Mouse (Mus musculus) lung, postnatal 0 days (tissue): ENCODE data around the gene A730071L15Rik. TPM values are rescaled to one million over a fixed set of nuclear protein-coding genes. Genes with fewer than 3 reads are reported as not detected.
A peak's percentile ranks its signal among the peaks of the same experiment; 100 is the strongest.

Experiments
- ATAC-seq: fragments of 200-750 bp; cut with Nextera tagmentation; 2 replicates; pipeline ENCODE4 v1.8.0; 2017; ENCODE audit warnings: moderate library complexity
- DNase-seq: peaks from one replicate; pipeline ENCODE4 v3.0.0-alpha.2; 2016; ENCODE audit warnings: low spot score
- H3K27ac ChIP-seq: fragments of 300-500 bp; sonication (generic); 2 replicates; pipeline ENCODE4 v1.5.1; 2014; ENCODE audit warnings: antibody characterized with exemption, mild to moderate bottlenecking, low read length, mixed read lengths
- H3K27me3 ChIP-seq: fragments of 300-500 bp; sonication (generic); replicated peaks from 2 replicates; pipeline ENCODE4 v1.6.1; 2014; ENCODE audit warnings: low read length, mixed read lengths; ENCODE audit not compliant: insufficient read depth
- H3K36me3 ChIP-seq: fragments of 300-500 bp; sonication (generic); 2 replicates; pipeline ENCODE4 v1.6.1; 2014; ENCODE audit warnings: low read length, mixed read lengths; ENCODE audit not compliant: insufficient read depth
- H3K4me1 ChIP-seq: fragments of 300-500 bp; sonication (generic); 2 replicates; pipeline ENCODE4 v1.6.1; 2014; ENCODE audit warnings: antibody characterized with exemption, low read depth, low read length, mixed read lengths; ENCODE audit not compliant: insufficient read depth
- H3K4me2 ChIP-seq: fragments of 300-500 bp; sonication (generic); replicated peaks from 2 replicates; pipeline ENCODE4 v1.6.1; 2014; ENCODE audit warnings: low read depth, mild to moderate bottlenecking, low read length, moderate library complexity, mixed read lengths
- H3K4me3 ChIP-seq: fragments of 300-500 bp; sonication (generic); 2 replicates; pipeline ENCODE4 v1.5.1; 2014; ENCODE audit warnings: low read depth, low read length
- H3K9ac ChIP-seq: fragments of 300-500 bp; sonication (generic); replicated peaks from 2 replicates; pipeline ENCODE4 v1.6.1; 2014; ENCODE audit warnings: low read depth, mild to moderate bottlenecking
- H3K9me3 ChIP-seq: fragments of 300-500 bp; sonication (generic); 2 replicates; pipeline ENCODE4 v1.6.1; 2016; ENCODE audit warnings: low read length, mixed read lengths
- CTCF ChIP-seq: IDR thresholded peaks from 2 replicates; pipeline ENCODE4 v1.5.1; 2016; ENCODE audit warnings: antibody characterized with exemption, mild to moderate bottlenecking
- EP300 ChIP-seq: IDR thresholded peaks from 2 replicates; pipeline ENCODE4 v1.6.1; 2016; ENCODE audit warnings: antibody characterized with exemption, mild to moderate bottlenecking, control low read depth
- WGBS: fragments of 180-500 bp; shearing (Covaris S2); extraction: QIAGEN DNeasy Blood & Tissue Kit; methylation state at CpG from one replicate; pipeline ENCODE4 v1.1.7; 2014; 5-methylcytosine and 5-hydroxymethylcytosine counted together
- polyA plus RNA-seq: library from polyadenylated mRNA; unstranded; fragments of >200 nt; fragmentation: Nextera tagmentation; extraction: Ambion mirVana; gene quantifications from 2 replicates; pipeline ENCODE4 v1.2.1, GENCODE M21; 2015

Gene A730071L15Rik
- polyA plus RNA-seq: 0.39 and 0.50 TPM in 2 replicates

- Histone ChIP-seq H3K4me2 (peak within 1 kb of the TSS; percentile 93), H3K9me3 (no peaks in the 10 kb centered on the region), H3K27ac (peak within 1 kb of the TSS; percentile 98), H3K4me3 (peak within 1 kb of the TSS; percentile 89), H3K9ac (peak within 1 kb of the TSS; percentile 92), H3K27me3 (no peaks in the 10 kb centered on the region), H3K4me1 (peaks cover 14% of the 10 kb centered on the region; the same call in 1 of the 2 replicates), H3K36me3 (no peaks in the 10 kb centered on the region)
- DNase-seq: peak; percentile 32
- TF ChIP-seq CTCF (peak; percentile 36), EP300 (no peak)
- WGBS: 2% methylated on average over 35 of the region's 35 CpGs
- no peak; the same call in 1 of the 2 replicates for ATAC-seq
Observed at GRCm38 (mm10) chr11:6199410-6200086, at the start of gene A730071L15Rik. TSS of gene A730071L15Rik (plus strand) at chr11:6200029.

- Histone ChIP-seq H3K9ac (no peak overlapping the region), H3K4me1 (no peaks in the 10 kb centered on the region), H3K9me3 (no peaks in the 10 kb centered on the region), H3K27me3 (no peaks in the 10 kb centered on the region), H3K4me2 (no peak overlapping the region), H3K27ac (no peak overlapping the region), H3K4me3 (no peak overlapping the region), H3K36me3 (peaks cover 9% of the 10 kb centered on the region; the same call in 1 of the 2 replicates)
- 83% methylated on average over 4 of the region's 4 CpGs for WGBS
- no peak for DNase-seq
- TF ChIP-seq EP300 (no peak), CTCF (no peak)
- no peak for ATAC-seq
Observed at GRCm38 (mm10) chr11:6152864-6153263, 47.0 kb upstream of the A730071L15Rik start.

- no peaks in the 10 kb centered on the region for H3K27me3 ChIP-seq
- no peak overlapping the region for H3K4me3 ChIP-seq
- TF ChIP-seq CTCF (no peak), EP300 (no peak)
- DNase-seq (no peak), ATAC-seq (no peak)
- H3K4me2 ChIP-seq: no peak overlapping the region
- H3K4me1 ChIP-seq: no peaks in the 10 kb centered on the region
- no peak overlapping the region for H3K27ac ChIP-seq
- H3K9me3 ChIP-seq: no peaks in the 10 kb centered on the region
- no peak overlapping the region for H3K9ac ChIP-seq
- 0 out of 2 replicates have a peak, but pooled peaks cover 2% of the 10 kb centered on the region for H3K36me3 ChIP-seq
- WGBS: 56% methylated on average over 3 of the region's 3 CpGs
Observed at GRCm38 (mm10) chr11:6154211-6154701, 45.6 kb upstream of the A730071L15Rik start.

- Histone ChIP-seq H3K36me3 (no peaks in the 10 kb centered on the region), H3K27ac (no peak overlapping the region), H3K4me3 (no peak overlapping the region), H3K4me2 (no peak overlapping the region), H3K9me3 (no peaks in the 10 kb centered on the region), H3K9ac (no peak overlapping the region), H3K27me3 (no peaks in the 10 kb centered on the region), H3K4me1 (no peaks in the 10 kb centered on the region; the same call in 1 of the 2 replicates)
- ATAC-seq (no peak), DNase-seq (no peak)
- WGBS: 75% methylated on average over 5 of the region's 5 CpGs
- no peak for TF ChIP-seq EP300
- TF ChIP-seq CTCF: no peak
Observed at GRCm38 (mm10) chr11:6156651-6157050, 43.2 kb upstream of the A730071L15Rik start.

GRCm38 (mm10) chr11:6157119-6157518, 42.7 kb upstream of the A730071L15Rik start:
- Histone ChIP-seq H3K4me2 (no peak overlapping the region), H3K4me1 (no peaks in the 10 kb centered on the region; the same call in 1 of the 2 replicates), H3K9me3 (no peaks in the 10 kb centered on the region), H3K9ac (no peak overlapping the region), H3K4me3 (no peak overlapping the region), H3K27ac (no peak overlapping the region), H3K36me3 (no peaks in the 10 kb centered on the region), H3K27me3 (no peaks in the 10 kb centered on the region)
- ATAC-seq: no peak
- no peak for TF ChIP-seq EP300
- no peak for TF ChIP-seq CTCF
- DNase-seq: no peak
- 80% methylated on average over 5 of the region's 5 CpGs for WGBS

GRCm38 (mm10) chr11:6158515-6158914, 41.3 kb upstream of the A730071L15Rik start:
- H3K9me3 ChIP-seq: no peaks in the 10 kb centered on the region
- ATAC-seq: no peak
- no peak overlapping the region for H3K4me3 ChIP-seq
- H3K27ac ChIP-seq: no peak overlapping the region
- no peak overlapping the region for H3K4me2 ChIP-seq
- H3K4me1 ChIP-seq: no peaks in the 10 kb centered on the region; the same call in 1 of the 2 replicates
- WGBS: 95% methylated on average over 1 of the region's 1 CpGs
- no peaks in the 10 kb centered on the region for H3K36me3 ChIP-seq
- TF ChIP-seq EP300: no peak
- no peak for TF ChIP-seq CTCF
- no peak overlapping the region for H3K9ac ChIP-seq
- DNase-seq: no peak
- no peaks in the 10 kb centered on the region for H3K27me3 ChIP-seq
